9 mouse cellular contexts compared by ENCODE assay signal in the genomic region with DNA sequence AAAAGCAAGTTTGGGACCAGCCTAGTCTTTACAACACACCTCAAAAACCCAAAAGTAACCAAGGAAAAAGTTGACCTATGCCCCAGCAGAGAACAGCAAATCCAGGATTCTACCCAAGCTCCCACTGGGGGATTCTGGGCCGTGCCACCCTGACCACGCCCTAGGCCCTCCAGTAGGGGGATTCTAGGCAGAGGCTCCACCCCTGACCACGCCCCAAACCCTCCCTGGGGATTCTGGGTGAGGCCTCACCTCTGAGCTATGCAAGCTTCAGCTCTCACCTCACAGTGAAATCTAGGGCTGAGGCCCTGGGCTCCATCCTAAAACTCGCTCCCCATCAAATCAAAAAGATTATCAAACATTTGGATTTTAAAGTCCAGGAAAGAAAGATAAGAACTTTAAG. TPM values are rescaled to one million over a fixed set of nuclear protein-coding genes. Genes with fewer than 3 reads are reported as not detected.
A peak's percentile ranks its signal among the peaks of the same experiment; 100 is the strongest.
DNase-seq lines count a peak whose midpoint lies in the region; ATAC-seq lines count a peak whose summit lies in the region.
"Had no signal": no experiment of that assay in that cellular context is flagged by ENCODE, and none has a peak within 500 bp of the region (broad histone marks: within the 10 kb centered on the region; RNA-seq: fewer than 3 reads in every experiment).

No protein-coding gene starts in this region.

- H3K36me3 ChIP-seq in heart, embryonic 11.5 days (ENCODE audit: control insufficient read depth, insufficient read depth, low read length), result peaks cover 67% of the 10 kb centered on the region
- H3K36me3 ChIP-seq in liver, embryonic 16.5 days (ENCODE audit: control insufficient read depth, insufficient read depth), result peaks cover 61% of the 10 kb centered on the region
- H3K36me3 ChIP-seq in kidney, embryonic 14.5 days (ENCODE audit: control insufficient read depth, insufficient read depth, low read length), result peaks cover 84% of the 10 kb centered on the region

- 53% methylated on average over 4 of the region's 4 CpGs for WGBS in heart, embryonic 11.5 days (ENCODE audit: insufficient replicate concordance)
- 17% methylated on average over 4 of the region's 4 CpGs for WGBS in liver, embryonic 16.5 days (ENCODE audit: insufficient replicate concordance)
- WGBS in kidney, embryonic 14.5 days, result 52% methylated on average over 4 of the region's 4 CpGs

- H3K27ac ChIP-seq in heart, embryonic 11.5 days (ENCODE audit: low read depth, low read length), result no peak overlapping the region; the same call in 1 of the 2 replicates
- H3K27ac ChIP-seq in liver, embryonic 16.5 days (ENCODE audit: low read length), result peak overlapping the region; percentile 99
- H3K27ac ChIP-seq in kidney, embryonic 14.5 days (ENCODE audit: low read depth, low read length), result no peak overlapping the region

- ATAC-seq in heart, embryonic 11.5 days (replicated peaks; ENCODE audit: insufficient number of reproducible peaks, low FRiP score, low TSS enrichment), result peak; percentile 44
- ATAC-seq in common myeloid progenitor, adult 5-6 weeks (replicated peaks; ENCODE audit: low read depth, poor library complexity, severe bottlenecking), result peak; percentile 53
- ATAC-seq in liver, embryonic 16.5 days (ENCODE audit: low read depth), result peak; percentile 75
- no peak for ATAC-seq in kidney, embryonic 14.5 days (ENCODE audit: low FRiP score, low TSS enrichment)
- ATAC-seq: Patski had no signal

- no peak overlapping the region for H3K9ac ChIP-seq in heart, embryonic 11.5 days (ENCODE audit: low read depth, low read length)
- H3K9ac ChIP-seq in liver, embryonic 16.5 days (ENCODE audit: low read depth, low read length), result peak overlapping the region; percentile 35
- no peak overlapping the region for H3K9ac ChIP-seq in kidney, embryonic 14.5 days (ENCODE audit: low read depth, low read length)

- DNase-seq in heart, adult 8-10 months (ENCODE audit: low spot score), result no peak
- peak; percentile 76 for DNase-seq in A20 (ENCODE audit: low read depth, low spot score)
- no peak for DNase-seq in adrenal gland, adult 18-20 months (ENCODE audit: low spot score in 2 of 2)
- DNase-seq in layer of hippocampus, adult 8-10 months (ENCODE audit: low spot score in 2 of 2), result no peak

- no peak overlapping the region for H3K4me3 ChIP-seq in heart, embryonic 11.5 days (ENCODE audit: low read depth, low read length)
- peak overlapping the region; percentile 14 for H3K4me3 ChIP-seq in liver, embryonic 16.5 days (ENCODE audit: low read depth, low read length)
- H3K4me3 ChIP-seq in kidney, embryonic 14.5 days (ENCODE audit: low read length), result no peak overlapping the region

- H3K9me3 ChIP-seq in heart, embryonic 11.5 days (replicated peaks; ENCODE audit: control insufficient read depth, low read length), result peaks cover 4% of the 10 kb centered on the region; the same call in 1 of the 2 replicates
- peaks cover 6% of the 10 kb centered on the region; the same call in 1 of the 2 replicates for H3K9me3 ChIP-seq in liver, embryonic 16.5 days (replicated peaks; ENCODE audit: control insufficient read depth, low read length)
- 0 out of 2 replicates have a peak, but pooled peaks cover 2% of the 10 kb centered on the region for H3K9me3 ChIP-seq in kidney, embryonic 14.5 days (ENCODE audit: control insufficient read depth, low read length)

- H3K27me3 ChIP-seq in heart, embryonic 11.5 days (ENCODE audit: control insufficient read depth, insufficient read depth, low read length), result no peaks in the 10 kb centered on the region
- H3K27me3 ChIP-seq in liver, embryonic 16.5 days (ENCODE audit: control insufficient read depth, insufficient read depth, low read depth, low read length), result no peaks in the 10 kb centered on the region
- H3K27me3 ChIP-seq in kidney, embryonic 14.5 days (ENCODE audit: control insufficient read depth, insufficient read depth, low read length), result no peaks in the 10 kb centered on the region
- H3K27me3 ChIP-seq: Patski had no signal

- H3K4me1 ChIP-seq in heart, embryonic 11.5 days (ENCODE audit: control insufficient read depth, insufficient read depth, low read length), result peaks cover 8% of the 10 kb centered on the region
- H3K4me1 ChIP-seq in liver, embryonic 16.5 days (ENCODE audit: control insufficient read depth, low read depth, low read length), result peaks cover 63% of the 10 kb centered on the region
- H3K4me1 ChIP-seq in kidney, embryonic 14.5 days (ENCODE audit: control insufficient read depth, insufficient read depth, low read length), result 0 out of 2 replicates have a peak, but pooled peaks cover 2% of the 10 kb centered on the region

- H3K4me2 ChIP-seq in heart, embryonic 11.5 days, result no peak overlapping the region
- H3K4me2 ChIP-seq in liver, embryonic 16.5 days (ENCODE audit: low read depth, low read length), result peak overlapping the region; percentile 49
- no peak overlapping the region for H3K4me2 ChIP-seq in kidney, embryonic 14.5 days (replicated peaks; ENCODE audit: low read depth, low read length)

RNA-seq across cellular contexts. Expression of gene Tcf3, which starts 9.9 kb away (rescaled TPM):
- polyA plus RNA-seq in heart, embryonic 11.5 days (2014; fragmentation: Nextera tagmentation; extraction: Ambion mirVana), result 66.1 and 69.8 TPM in 2 replicates
- 10 to 100 TPM; 15.8 to 18.0 (median 17.6) TPM for total RNA-seq in heart, adult 8-10 months (2022)
- total RNA-seq in common myeloid progenitor, adult 5-6 weeks (2017), result 67.2 and 80.0 TPM in 2 replicates
- polyA plus RNA-seq in liver, embryonic 16.5 days (2015; fragmentation: Nextera tagmentation; extraction: Ambion mirVana), result 39.8 and 44.4 TPM in 2 replicates
- total RNA-seq in adrenal gland, adult 18-20 months (2021), result 10 to 100 TPM; 32.9 to 44.2 TPM
- total RNA-seq in layer of hippocampus, adult 8-10 months (2022), result 10 to 100 TPM; 29.5 to 33.9 (median 32.2) TPM
- polyA plus RNA-seq in kidney, embryonic 14.5 days (2014; fragmentation: Nextera tagmentation; extraction: Ambion mirVana), result 134 and 162 TPM in 2 replicates

RNA-seq across cellular contexts. Expression of gene Uqcr11, which starts 16.9 kb away (rescaled TPM):
- 1,161 and 1,177 TPM in 2 replicates for polyA plus RNA-seq in heart, embryonic 11.5 days (2014; fragmentation: Nextera tagmentation; extraction: Ambion mirVana)
- 1,000 to 10,000 TPM; 1,795 to 2,190 (median 1,939) TPM for total RNA-seq in heart, adult 8-10 months (2022)
- 141 and 186 TPM in 2 replicates for total RNA-seq in common myeloid progenitor, adult 5-6 weeks (2017)
- polyA plus RNA-seq in liver, embryonic 16.5 days (2015; fragmentation: Nextera tagmentation; extraction: Ambion mirVana), result 509 and 519 TPM in 2 replicates
- 1,000 to 10,000 TPM in 1 of 2 experiments, 100 to 1,000 TPM in 1; 797 to 1,071 TPM for total RNA-seq in adrenal gland, adult 18-20 months (2021)
- 100 to 1,000 TPM; 320 to 446 (median 390) TPM for total RNA-seq in layer of hippocampus, adult 8-10 months (2022)
- polyA plus RNA-seq in kidney, embryonic 14.5 days (2014; fragmentation: Nextera tagmentation; extraction: Ambion mirVana), result 806 and 1,046 TPM in 2 replicates

RNA-seq across cellular contexts. Expression of gene Mbd3, which starts 24.2 kb away (rescaled TPM):
- 151 and 171 TPM in 2 replicates for polyA plus RNA-seq in heart, embryonic 11.5 days (2014; fragmentation: Nextera tagmentation; extraction: Ambion mirVana)
- 100 to 1,000 TPM in 1 of 4 experiments, 10 to 100 TPM in 3; 92.9 to 107 (median 97.0) TPM for total RNA-seq in heart, adult 8-10 months (2022)
- 76.2 and 113 TPM in 2 replicates for total RNA-seq in common myeloid progenitor, adult 5-6 weeks (2017)
- polyA plus RNA-seq in liver, embryonic 16.5 days (2015; fragmentation: Nextera tagmentation; extraction: Ambion mirVana), result 49.2 and 52.7 TPM in 2 replicates
- 100 to 1,000 TPM; 137 to 157 TPM for total RNA-seq in adrenal gland, adult 18-20 months (2021)
- total RNA-seq in layer of hippocampus, adult 8-10 months (2022), result 100 to 1,000 TPM; 149 to 154 (median 150) TPM
- polyA plus RNA-seq in kidney, embryonic 14.5 days (2014; fragmentation: Nextera tagmentation; extraction: Ambion mirVana), result 248 and 270 TPM in 2 replicates

RNA-seq across cellular contexts. Expression of gene Mex3d, which starts 36.1 kb away (rescaled TPM):
- 4.0 and 6.4 TPM in 2 replicates for polyA plus RNA-seq in heart, embryonic 11.5 days (2014; fragmentation: Nextera tagmentation; extraction: Ambion mirVana)
- total RNA-seq in heart, adult 8-10 months (2022), result 1 to 10 TPM; 5.9 to 9.8 (median 8.3) TPM
- total RNA-seq in common myeloid progenitor, adult 5-6 weeks (2017), result 9.5 and 14.3 TPM in 2 replicates
- polyA plus RNA-seq in liver, embryonic 16.5 days (2015; fragmentation: Nextera tagmentation; extraction: Ambion mirVana), result 0.32 and 0.60 TPM in 2 replicates
- 10 to 100 TPM; 16.6 to 18.0 TPM for total RNA-seq in adrenal gland, adult 18-20 months (2021)
- total RNA-seq in layer of hippocampus, adult 8-10 months (2022), result 10 to 100 TPM; 17.0 to 19.6 (median 18.3) TPM
- polyA plus RNA-seq in kidney, embryonic 14.5 days (2014; fragmentation: Nextera tagmentation; extraction: Ambion mirVana), result 8.7 and 14.6 TPM in 2 replicates
